Mouse (Mus musculus): ENCODE data around the gene Gm49661.

DNA sequence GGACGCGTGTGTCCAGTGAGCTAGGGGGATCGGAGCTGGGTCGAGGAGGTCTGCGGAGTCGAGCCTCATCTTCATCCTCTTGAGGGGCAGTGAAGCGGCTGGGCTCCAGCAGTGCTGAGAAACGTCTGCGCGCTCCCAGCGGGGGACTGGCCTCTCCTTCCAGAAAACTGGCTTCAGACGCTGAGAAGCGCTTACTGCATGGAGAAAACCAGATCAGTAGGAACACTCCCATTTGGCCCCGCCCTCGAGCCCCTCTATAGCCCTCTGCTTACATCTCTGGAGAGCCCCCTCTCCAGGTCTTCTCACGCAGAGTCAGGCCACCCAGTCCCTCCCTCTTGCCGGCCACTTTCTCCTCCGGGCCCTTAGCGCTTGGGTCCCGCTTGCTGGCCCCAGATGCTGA is 51.5 kb downstream of the Gm49661 start:
- TF ChIP-seq POLR2A (IDR thresholded peaks at IDR 0.05; ENCODE audit: borderline replicate concordance, control insufficient read depth, low read depth, low read length) (no peak), CTCF (IDR thresholded peaks at IDR 0.05; ENCODE audit: control insufficient read depth, insufficient read depth, low read length) (no peak)
